Mouse (Mus musculus): ENCODE results near the gene Mrpl38. TPM values are rescaled to one million over a fixed set of nuclear protein-coding genes. Genes with fewer than 3 reads are reported as not detected.
A peak's percentile ranks its signal among the peaks of the same experiment; 100 is the strongest.

The Mrpl38 gene
- polyA plus RNA-seq, 1 experiment from 2014 or later = 49.5 TPM

- H3K36me3 ChIP-seq (ENCODE audit: control insufficient read depth, insufficient read depth, low read length) = peaks cover 2% of the 10 kb centered on the region; the same call in 1 of the 2 replicates
- H3K4me2 ChIP-seq (replicated peaks; ENCODE audit: low read depth) = peak overlapping the region; percentile 69
- no peaks in the 10 kb centered on the region for H3K27me3 ChIP-seq (ENCODE audit: control insufficient read depth, insufficient read depth, low read length)
- WGBS = 80% methylated on average over 15 of the region's 15 CpGs
- H3K4me1 ChIP-seq (replicated peaks; ENCODE audit: control insufficient read depth, insufficient read depth) = peaks cover 11% of the 10 kb centered on the region
- H3K4me3 ChIP-seq (ENCODE audit: low read depth, low read length) = peak overlapping the region; percentile 65
- peak overlapping the region; percentile 76; the same call in 1 of the 2 replicates for H3K9ac ChIP-seq (ENCODE audit: low read length)
- TF ChIP-seq EP300 (optimal IDR thresholded peaks at IDR 0.05) (no peak), CTCF (IDR thresholded peaks at IDR 0.05; ENCODE audit: low read depth) (no peak)
- peak overlapping the region; percentile 97 for H3K27ac ChIP-seq (replicated peaks)
- ATAC-seq (ENCODE audit: low FRiP score, low TSS enrichment) (no peak), DNase-seq (ENCODE audit: low spot score) (no peak)
- H3K9me3 ChIP-seq (ENCODE audit: control insufficient read depth, low read length) = no peaks in the 10 kb centered on the region
Observed at GRCm38 (mm10) chr11:116131349-116132170, 7.1 kb downstream of the Mrpl38 start.

- Histone ChIP-seq H3K36me3 (ENCODE audit: control insufficient read depth, insufficient read depth, low read length) (peaks cover 6% of the 10 kb centered on the region; the same call in 1 of the 2 replicates), H3K27me3 (ENCODE audit: control insufficient read depth, insufficient read depth, low read length) (no peaks in the 10 kb centered on the region), H3K9me3 (ENCODE audit: control insufficient read depth, low read length) (no peaks in the 10 kb centered on the region), H3K27ac (replicated peaks) (peak within 1 kb of the TSS; percentile 97), H3K4me1 (replicated peaks; ENCODE audit: control insufficient read depth, insufficient read depth) (peaks cover 11% of the 10 kb centered on the region), H3K9ac (ENCODE audit: low read length) (peak within 1 kb of the TSS; percentile 76), H3K4me2 (replicated peaks; ENCODE audit: low read depth) (peak within 1 kb of the TSS; percentile 69), H3K4me3 (ENCODE audit: low read depth, low read length) (peak within 1 kb of the TSS; percentile 65)
- TF ChIP-seq EP300 (optimal IDR thresholded peaks at IDR 0.05) (no peak), CTCF (IDR thresholded peaks at IDR 0.05; ENCODE audit: low read depth) (peak; percentile 100)
- WGBS = under 1% methylated on average over 68 of the region's 69 CpGs
- peak; percentile 94 for DNase-seq (ENCODE audit: low spot score)
- ATAC-seq (ENCODE audit: low FRiP score, low TSS enrichment) = peak; percentile 83
Observed at GRCm38 (mm10) chr11:116130488-116131205, 8.0 kb downstream of the Mrpl38 start, which contains the start of gene Trim65. Gene Trim65 (minus strand): TSS chr11:116131128.

GRCm38 (mm10) chr11:116129993-116130487 lies 8.6 kb downstream of the Mrpl38 start:
- Histone ChIP-seq H3K27ac (replicated peaks) (peak overlapping the region; percentile 97), H3K27me3 (ENCODE audit: control insufficient read depth, insufficient read depth, low read length) (no peaks in the 10 kb centered on the region), H3K4me2 (replicated peaks; ENCODE audit: low read depth) (peak overlapping the region; percentile 69), H3K9ac (ENCODE audit: low read length) (peak overlapping the region; percentile 76), H3K9me3 (ENCODE audit: control insufficient read depth, low read length) (no peaks in the 10 kb centered on the region), H3K4me3 (ENCODE audit: low read depth, low read length) (peak overlapping the region; percentile 65), H3K4me1 (replicated peaks; ENCODE audit: control insufficient read depth, insufficient read depth) (peaks cover 11% of the 10 kb centered on the region), H3K36me3 (ENCODE audit: control insufficient read depth, insufficient read depth, low read length) (peaks cover 6% of the 10 kb centered on the region; the same call in 1 of the 2 replicates)
- WGBS = 36% methylated on average over 8 of the region's 8 CpGs
- TF ChIP-seq CTCF (IDR thresholded peaks at IDR 0.05; ENCODE audit: low read depth) (no peak), EP300 (optimal IDR thresholded peaks at IDR 0.05) (no peak)
- ATAC-seq (ENCODE audit: low FRiP score, low TSS enrichment) = 0 out of 2 replicates have a peak, but pooled peaks have one; percentile 0
- DNase-seq (ENCODE audit: low spot score) = peak; percentile 23

- Histone ChIP-seq H3K9ac (ENCODE audit: low read length) (peak overlapping the region; percentile 76), H3K27ac (replicated peaks) (0 out of 2 replicates have a peak overlapping the region, but pooled peaks have one; percentile 97), H3K36me3 (ENCODE audit: control insufficient read depth, insufficient read depth, low read length) (peaks cover 6% of the 10 kb centered on the region; the same call in 1 of the 2 replicates), H3K4me2 (replicated peaks; ENCODE audit: low read depth) (peak overlapping the region; percentile 69), H3K9me3 (ENCODE audit: control insufficient read depth, low read length) (no peaks in the 10 kb centered on the region), H3K4me1 (replicated peaks; ENCODE audit: control insufficient read depth, insufficient read depth) (peaks cover 11% of the 10 kb centered on the region), H3K4me3 (ENCODE audit: low read depth, low read length) (peak overlapping the region; percentile 10; the same call in 1 of the 2 replicates), H3K27me3 (ENCODE audit: control insufficient read depth, insufficient read depth, low read length) (no peaks in the 10 kb centered on the region)
- ATAC-seq (ENCODE audit: low FRiP score, low TSS enrichment) (no peak), DNase-seq (ENCODE audit: low spot score) (no peak)
- 83% methylated on average over 9 of the region's 9 CpGs for WGBS
- no peak for TF ChIP-seq CTCF (IDR thresholded peaks at IDR 0.05; ENCODE audit: low read depth)
- TF ChIP-seq EP300 (optimal IDR thresholded peaks at IDR 0.05) = no peak
Observed at GRCm38 (mm10) chr11:116129091-116129790, 9.4 kb downstream of the Mrpl38 start.

- Histone ChIP-seq H3K36me3 (ENCODE audit: control insufficient read depth, insufficient read depth, low read length) (peaks cover 8% of the 10 kb centered on the region; the same call in 1 of the 2 replicates), H3K4me1 (replicated peaks; ENCODE audit: control insufficient read depth, insufficient read depth) (peaks cover 11% of the 10 kb centered on the region), H3K9ac (ENCODE audit: low read length) (no peak overlapping the region), H3K9me3 (ENCODE audit: control insufficient read depth, low read length) (no peaks in the 10 kb centered on the region), H3K4me2 (replicated peaks; ENCODE audit: low read depth) (0 out of 2 replicates have a peak overlapping the region, but pooled peaks have one; percentile 27), H3K27me3 (ENCODE audit: control insufficient read depth, insufficient read depth, low read length) (no peaks in the 10 kb centered on the region), H3K4me3 (ENCODE audit: low read depth, low read length) (no peak overlapping the region), H3K27ac (replicated peaks) (peak overlapping the region; percentile 8; the same call in 1 of the 2 replicates)
- no peak for DNase-seq (ENCODE audit: low spot score)
- TF ChIP-seq EP300 (optimal IDR thresholded peaks at IDR 0.05) (no peak), CTCF (IDR thresholded peaks at IDR 0.05; ENCODE audit: low read depth) (no peak)
- WGBS = 55% methylated on average over 9 of the region's 9 CpGs
- no peak for ATAC-seq (ENCODE audit: low FRiP score, low TSS enrichment)
Observed at GRCm38 (mm10) chr11:116127986-116128385, 10.7 kb downstream of the Mrpl38 start.
